Mouse (Mus musculus): Measurements from ENCODE around the gene Erf. TPM values are rescaled to one million over a fixed set of nuclear protein-coding genes. Genes with fewer than 3 reads are reported as not detected.
"Not testable (repeated sequence)": the region's sequence is repeated elsewhere in the genome, so short reads cannot be mapped to it uniquely, and the experiment has no call there.

Gene Erf
- polyA plus RNA-seq, 1 experiment, result 44.8 TPM

GRCm38 (mm10) chr7:25268588-25268987 is 18.0 kb upstream of the Erf start:
- Histone ChIP-seq H3K4me3 (replicated peaks) (peak overlapping the region; percentile 98), H3K9me3 (no peaks in the 10 kb centered on the region), H3K4me1 (peaks cover 69% of the 10 kb centered on the region), H3K36me3 (replicated peaks; ENCODE audit: low read length) (peaks cover 39% of the 10 kb centered on the region), H3K27me3 (replicated peaks) (no peaks in the 10 kb centered on the region)
- TF ChIP-seq FLI1 (IDR thresholded peaks at IDR 0.05; ENCODE audit: low read length), result no peak

GRCm38 (mm10) chr7:25267751-25268463 is 17.3 kb upstream of the Erf start:
- Histone ChIP-seq H3K9me3 (no peaks in the 10 kb centered on the region), H3K36me3 (replicated peaks; ENCODE audit: low read length) (peaks cover 32% of the 10 kb centered on the region), H3K4me3 (replicated peaks) (peak overlapping the region; percentile 98), H3K4me1 (peaks cover 64% of the 10 kb centered on the region), H3K27me3 (replicated peaks) (no peaks in the 10 kb centered on the region)
- TF ChIP-seq GATA1 (IDR thresholded peaks at IDR 0.05; ENCODE audit: borderline replicate concordance, low read length) (no peak), FLI1 (IDR thresholded peaks at IDR 0.05; ENCODE audit: low read length) (no peak)

GRCm38 (mm10) chr7:25267301-25267750 is 16.8 kb upstream of the Erf start, which contains the start of gene Cic:
TSS of gene Cic (plus strand) at chr7:25267704.
- no peaks in the 10 kb centered on the region for H3K27me3 ChIP-seq (replicated peaks)
- no peaks in the 10 kb centered on the region for H3K9me3 ChIP-seq
- H3K4me1 ChIP-seq, result peaks cover 60% of the 10 kb centered on the region
- TF ChIP-seq GATA1 (IDR thresholded peaks at IDR 0.05; ENCODE audit: borderline replicate concordance, low read length) (no peak), FLI1 (IDR thresholded peaks at IDR 0.05; ENCODE audit: low read length) (no peak)
- peaks cover 27% of the 10 kb centered on the region for H3K36me3 ChIP-seq (replicated peaks; ENCODE audit: low read length)
- H3K4me3 ChIP-seq (replicated peaks), result peak within 1 kb of the TSS; percentile 98

GRCm38 (mm10) chr7:25266180-25266962 is 15.8 kb upstream of the Erf start:
- Histone ChIP-seq H3K36me3 (replicated peaks; ENCODE audit: low read length) (peaks cover 17% of the 10 kb centered on the region), H3K9me3 (no peaks in the 10 kb centered on the region), H3K4me3 (replicated peaks) (peak overlapping the region; percentile 98), H3K27me3 (replicated peaks) (no peaks in the 10 kb centered on the region), H3K4me1 (peaks cover 51% of the 10 kb centered on the region)
- no peak for TF ChIP-seq GATA1 (IDR thresholded peaks at IDR 0.05; ENCODE audit: borderline replicate concordance, low read length)
- TF ChIP-seq FLI1 (IDR thresholded peaks at IDR 0.05; ENCODE audit: low read length), result no peak

- not testable (repeated sequence) for H3K9me3 ChIP-seq; H3K27me3 ChIP-seq (replicated peaks); H3K4me3 ChIP-seq (replicated peaks)
- Histone ChIP-seq H3K4me1 (peaks cover 45% of the 10 kb centered on the region), H3K36me3 (replicated peaks; ENCODE audit: low read length) (peaks cover 11% of the 10 kb centered on the region)
These were observed 15.2 kb upstream of the Erf start for GRCm38 (mm10) chr7:25265743-25266142.

GRCm38 (mm10) chr7:25263968-25264870 is 13.7 kb upstream of the Erf start:
- H3K4me1 ChIP-seq, result peaks cover 29% of the 10 kb centered on the region
- H3K9me3 ChIP-seq, result no peaks in the 10 kb centered on the region
- TF ChIP-seq FLI1 (IDR thresholded peaks at IDR 0.05; ENCODE audit: low read length), result no peak
- TF ChIP-seq GATA1 (IDR thresholded peaks at IDR 0.05; ENCODE audit: borderline replicate concordance, low read length), result no peak
- no peaks in the 10 kb centered on the region for H3K27me3 ChIP-seq (replicated peaks)
- no peaks in the 10 kb centered on the region for H3K36me3 ChIP-seq (replicated peaks; ENCODE audit: low read length)
- no peak overlapping the region for H3K4me3 ChIP-seq (replicated peaks)

GRCm38 (mm10) chr7:25261896-25262295 is 11.3 kb upstream of the Erf start:
- TF ChIP-seq GATA1 (IDR thresholded peaks at IDR 0.05; ENCODE audit: borderline replicate concordance, low read length), result no peak
- no peak for TF ChIP-seq FLI1 (IDR thresholded peaks at IDR 0.05; ENCODE audit: low read length)
- H3K4me3 ChIP-seq (replicated peaks), result no peak overlapping the region
- H3K4me1 ChIP-seq, result peaks cover 27% of the 10 kb centered on the region
- no peaks in the 10 kb centered on the region for H3K27me3 ChIP-seq (replicated peaks)
- no peaks in the 10 kb centered on the region for H3K9me3 ChIP-seq
- no peaks in the 10 kb centered on the region for H3K36me3 ChIP-seq (replicated peaks; ENCODE audit: low read length)

- Histone ChIP-seq H3K27me3 (replicated peaks) (peaks cover 12% of the 10 kb centered on the region), H3K4me3 (replicated peaks) (no peak overlapping the region), H3K9me3 (no peaks in the 10 kb centered on the region), H3K4me1 (peaks cover 36% of the 10 kb centered on the region), H3K36me3 (replicated peaks; ENCODE audit: low read length) (no peaks in the 10 kb centered on the region)
- TF ChIP-seq FLI1 (IDR thresholded peaks at IDR 0.05; ENCODE audit: low read length) (no peak), GATA1 (IDR thresholded peaks at IDR 0.05; ENCODE audit: borderline replicate concordance, low read length) (no peak)
These were observed 1.3 kb upstream of the Erf start for GRCm38 (mm10) chr7:25251822-25252221.

- Histone ChIP-seq H3K4me3 (replicated peaks) (peak overlapping the region; percentile 97), H3K9me3 (no peaks in the 10 kb centered on the region)
- no peak for TF ChIP-seq FLI1 (IDR thresholded peaks at IDR 0.05; ENCODE audit: low read length)
- no peak for TF ChIP-seq GATA1 (IDR thresholded peaks at IDR 0.05; ENCODE audit: borderline replicate concordance, low read length)
These were observed 670 bp upstream of the Erf start for GRCm38 (mm10) chr7:25251071-25251791.

More at GRCm38 (mm10) chr7:25251071-25251791, 670 bp upstream of the Erf start:
- peaks cover under 1% of the 10 kb centered on the region for H3K36me3 ChIP-seq (replicated peaks; ENCODE audit: low read length)
- H3K4me1 ChIP-seq, result peaks cover 42% of the 10 kb centered on the region
- peaks cover 12% of the 10 kb centered on the region for H3K27me3 ChIP-seq (replicated peaks)

Measured in megakaryocyte, embryonic 14.5 days (primary cell).